Mouse (Mus musculus) hindbrain, embryonic 11.5 days (tissue): ENCODE data around the gene Usp39. TPM values are rescaled to one million over a fixed set of nuclear protein-coding genes. Genes with fewer than 3 reads are reported as not detected.
A peak's percentile ranks its signal among the peaks of the same experiment; 100 is the strongest.

Source experiments
- ATAC-seq: fragments of 200-750 bp; cut with Nextera tagmentation; 2 replicates; pipeline ENCODE4 v1.8.0; 2017; ENCODE audit warnings: mild to moderate bottlenecking, moderate TSS enrichment, moderate library complexity; ENCODE audit not compliant: low FRiP score
- DNase-seq: peaks from one replicate; pipeline ENCODE4 v3.0.0-alpha.2; 2015; ENCODE audit warnings: low spot score
- H3K27ac ChIP-seq: fragments of 300-500 bp; sonication (generic); 2 replicates; pipeline ENCODE4 v1.5.1; 2014; ENCODE audit warnings: mild to moderate bottlenecking, low read depth, low read length
- H3K27me3 ChIP-seq: fragments of 300-500 bp; sonication (generic); 2 replicates; pipeline ENCODE4 v1.6.1; 2014; ENCODE audit warnings: mild to moderate bottlenecking, low read length, moderate library complexity, mixed read lengths; ENCODE audit not compliant: control insufficient read depth, insufficient read depth
- H3K36me3 ChIP-seq: fragments of 300-500 bp; sonication (generic); 2 replicates; pipeline ENCODE4 v1.6.1; 2014; ENCODE audit warnings: mild to moderate bottlenecking, low read length, moderate library complexity, mixed read lengths; ENCODE audit not compliant: control insufficient read depth, insufficient read depth
- H3K4me1 ChIP-seq: fragments of 300-500 bp; sonication (generic); replicated peaks from 2 replicates; pipeline ENCODE4 v1.6.1; 2014; ENCODE audit warnings: low read length, mixed read lengths; ENCODE audit not compliant: control insufficient read depth, insufficient read depth
- H3K4me2 ChIP-seq: fragments of 300-500 bp; sonication (generic); replicated peaks from 2 replicates; pipeline ENCODE4 v1.6.1; 2014; ENCODE audit warnings: mild to moderate bottlenecking, low read depth, low read length
- H3K4me3 ChIP-seq: fragments of 300-500 bp; sonication (generic); 2 replicates; pipeline ENCODE4 v1.5.1; 2014; ENCODE audit warnings: low read depth, low read length
- H3K9ac ChIP-seq: fragments of 300-500 bp; sonication (generic); 2 replicates; pipeline ENCODE4 v1.6.1; 2014; ENCODE audit warnings: low read depth, low read length
- H3K9me3 ChIP-seq: fragments of 300-500 bp; sonication (generic); 2 replicates; pipeline ENCODE4 v1.6.1; 2016; ENCODE audit warnings: low read length; ENCODE audit not compliant: control insufficient read depth
- WGBS: fragments of 180-500 bp; shearing (Covaris S2); extraction: QIAGEN DNeasy Blood & Tissue Kit; methylation state at CpG from one replicate; pipeline ENCODE4 v1.1.7; 2014; 5-methylcytosine and 5-hydroxymethylcytosine counted together
- polyA plus RNA-seq: library from polyadenylated mRNA; unstranded; fragments of >200 nt; fragmentation: Nextera tagmentation; extraction: Ambion mirVana; gene quantifications from 2 replicates; pipeline ENCODE4 v1.2.1, GENCODE M21; 2014

Usp39 gene
- polyA plus RNA-seq, 1 experiment from 2014 or later = 102 TPM

GRCm38 (mm10) chr6:72348411-72348810, 3.4 kb upstream of the Usp39 start:
- no peak for ATAC-seq
- no peaks in the 10 kb centered on the region for H3K27me3 ChIP-seq
- H3K9ac ChIP-seq = no peak overlapping the region; the same call in 1 of the 2 replicates
- 83% methylated on average over 10 of the region's 10 CpGs for WGBS
- no peak overlapping the region for H3K27ac ChIP-seq
- no peak for DNase-seq
- no peak overlapping the region; the same call in 1 of the 2 replicates for H3K4me3 ChIP-seq
- peaks cover 6% of the 10 kb centered on the region for H3K4me1 ChIP-seq
- no peak overlapping the region; the same call in 1 of the 2 replicates for H3K4me2 ChIP-seq
- no peaks in the 10 kb centered on the region for H3K36me3 ChIP-seq
- no peaks in the 10 kb centered on the region for H3K9me3 ChIP-seq

- peak within 1 kb of the TSS; percentile 86 for H3K9ac ChIP-seq
- H3K36me3 ChIP-seq = no peaks in the 10 kb centered on the region
- no peaks in the 10 kb centered on the region for H3K27me3 ChIP-seq
- H3K27ac ChIP-seq = peak within 1 kb of the TSS; percentile 78
- H3K4me1 ChIP-seq = peaks cover 6% of the 10 kb centered on the region
- peak within 1 kb of the TSS; percentile 87 for H3K4me2 ChIP-seq
- H3K4me3 ChIP-seq = peak within 1 kb of the TSS; percentile 93
- no peaks in the 10 kb centered on the region for H3K9me3 ChIP-seq
- DNase-seq = peak; percentile 82
- WGBS = 1% methylated on average over 67 of the region's 72 CpGs
- ATAC-seq = peak; percentile 78
Measured at GRCm38 (mm10) chr6:72347166-72347941, 2.4 kb upstream of the Usp39 start, which contains the start of gene 0610030E20Rik. Gene 0610030E20Rik, plus strand, starts transcription at chr6:72347317.

GRCm38 (mm10) chr6:72346261-72346660, 1.3 kb upstream of the Usp39 start:
- H3K4me3 ChIP-seq = no peak overlapping the region
- ATAC-seq = no peak

GRCm38 (mm10) chr6:72345633-72346032, 649 bp upstream of the Usp39 start:
- Histone ChIP-seq H3K4me3 (no peak overlapping the region), H3K9me3 (no peaks in the 10 kb centered on the region), H3K36me3 (no peaks in the 10 kb centered on the region), H3K27me3 (no peaks in the 10 kb centered on the region), H3K9ac (no peak overlapping the region), H3K4me1 (peaks cover 6% of the 10 kb centered on the region), H3K27ac (no peak overlapping the region), H3K4me2 (peak overlapping the region; percentile 44; the same call in 1 of the 2 replicates)
- ATAC-seq (no peak), DNase-seq (no peak)
- 50% methylated on average over 6 of the region's 6 CpGs for WGBS

More at GRCm38 (mm10) chr6:72346261-72346660, 1.3 kb upstream of the Usp39 start:
- Histone ChIP-seq H3K4me1 (peaks cover 6% of the 10 kb centered on the region), H3K9ac (no peak overlapping the region), H3K36me3 (no peaks in the 10 kb centered on the region), H3K27me3 (no peaks in the 10 kb centered on the region), H3K9me3 (no peaks in the 10 kb centered on the region), H3K4me2 (0 out of 2 replicates have a peak overlapping the region, but pooled peaks have one; percentile 7), H3K27ac (no peak overlapping the region)
- WGBS = 89% methylated on average over 4 of the region's 4 CpGs
- DNase-seq = no peak

- Histone ChIP-seq H3K9me3 (no peaks in the 10 kb centered on the region), H3K4me1 (peaks cover 6% of the 10 kb centered on the region), H3K27me3 (no peaks in the 10 kb centered on the region), H3K9ac (peak overlapping the region; percentile 89), H3K4me3 (peak overlapping the region; percentile 79), H3K27ac (no peak overlapping the region), H3K4me2 (peak overlapping the region; percentile 71), H3K36me3 (no peaks in the 10 kb centered on the region)
- DNase-seq = no peak
- under 1% methylated on average over 38 of the region's 42 CpGs for WGBS
- peak; percentile 63 for ATAC-seq
Measured at GRCm38 (mm10) chr6:72344396-72345073, 449 bp downstream of the Usp39 start.

GRCm38 (mm10) chr6:72340481-72340880, 4.5 kb downstream of the Usp39 start:
- Histone ChIP-seq H3K4me2 (no peak overlapping the region), H3K36me3 (peaks cover 16% of the 10 kb centered on the region), H3K9me3 (no peaks in the 10 kb centered on the region), H3K27ac (no peak overlapping the region), H3K9ac (no peak overlapping the region), H3K4me3 (no peak overlapping the region), H3K4me1 (no peaks in the 10 kb centered on the region), H3K27me3 (no peaks in the 10 kb centered on the region; the same call in 1 of the 2 replicates)
- DNase-seq = no peak
- WGBS = 59% methylated on average over 2 of the region's 2 CpGs
- no peak for ATAC-seq

- ATAC-seq (no peak), DNase-seq (no peak)
- no peak overlapping the region for H3K4me3 ChIP-seq
- no peak overlapping the region for H3K4me2 ChIP-seq
- H3K4me1 ChIP-seq = no peaks in the 10 kb centered on the region
- no peaks in the 10 kb centered on the region; the same call in 1 of the 2 replicates for H3K27me3 ChIP-seq
- no peaks in the 10 kb centered on the region for H3K9me3 ChIP-seq
- no peak overlapping the region for H3K9ac ChIP-seq
- no peak overlapping the region for H3K27ac ChIP-seq
- 85% methylated on average over 5 of the region's 5 CpGs for WGBS
- H3K36me3 ChIP-seq = peaks cover 18% of the 10 kb centered on the region
Measured at GRCm38 (mm10) chr6:72333111-72333510, 11.9 kb downstream of the Usp39 start.

GRCm38 (mm10) chr6:72330133-72330532, 14.9 kb downstream of the Usp39 start:
- no peak overlapping the region for H3K4me2 ChIP-seq
- DNase-seq (no peak), ATAC-seq (no peak)
- no peaks in the 10 kb centered on the region for H3K4me1 ChIP-seq
- no peak overlapping the region for H3K4me3 ChIP-seq
- H3K36me3 ChIP-seq = peaks cover 6% of the 10 kb centered on the region; the same call in 1 of the 2 replicates
- no peak overlapping the region for H3K27ac ChIP-seq
- WGBS = 90% methylated on average over 4 of the region's 4 CpGs
- no peak overlapping the region for H3K9ac ChIP-seq
- H3K9me3 ChIP-seq = no peaks in the 10 kb centered on the region
- no peaks in the 10 kb centered on the region for H3K27me3 ChIP-seq
